Mouse (Mus musculus) embryonic facial prominence, embryonic 14.5 days (tissue): ENCODE results near the gene Prr12. TPM values are rescaled to one million over a fixed set of nuclear protein-coding genes. Genes with fewer than 3 reads are reported as not detected.
"Not testable (repeated sequence)": the region's sequence is repeated elsewhere in the genome, so short reads cannot be mapped to it uniquely, and the experiment has no call there.

Experiments used
- ATAC-seq: fragments of 200-750 bp; cut with Nextera tagmentation; 2 replicates; pipeline ENCODE4 v1.8.0; 2017; ENCODE audit warnings: low read depth, moderate number of reproducible peaks, moderate TSS enrichment
- DNase-seq: peaks from one replicate; pipeline ENCODE4 v3.0.0-alpha.2; 2015; ENCODE audit warnings: low spot score
- H3K27ac ChIP-seq: fragments of 300-500 bp; sonication (generic); replicated peaks from 2 replicates; pipeline ENCODE4 v1.5.1; 2014; ENCODE audit warnings: low read depth, mild to moderate bottlenecking, low read length, moderate library complexity
- H3K27me3 ChIP-seq: fragments of 300-500 bp; sonication (generic); replicated peaks from 2 replicates; pipeline ENCODE4 v1.6.1; 2014; ENCODE audit warnings: low read length; ENCODE audit not compliant: control insufficient read depth, insufficient read depth
- H3K36me3 ChIP-seq: fragments of 300-500 bp; sonication (generic); 2 replicates; pipeline ENCODE4 v1.6.1; 2014; ENCODE audit warnings: low read length, mixed read lengths; ENCODE audit not compliant: control insufficient read depth, insufficient read depth
- H3K4me1 ChIP-seq: fragments of 300-500 bp; sonication (generic); 2 replicates; pipeline ENCODE4 v1.6.1; 2014; ENCODE audit warnings: antibody characterized with exemption, low read length; ENCODE audit not compliant: control insufficient read depth, insufficient read depth
- H3K4me2 ChIP-seq: fragments of 300-500 bp; sonication (generic); 2 replicates; pipeline ENCODE4 v1.6.1; 2014; ENCODE audit warnings: low read depth, mild to moderate bottlenecking, low read length, moderate library complexity, mixed read lengths
- H3K4me3 ChIP-seq: fragments of 300-500 bp; sonication (generic); 2 replicates; pipeline ENCODE4 v1.5.1; 2014; ENCODE audit warnings: low read depth, mild to moderate bottlenecking, low read length
- H3K9ac ChIP-seq: fragments of 300-500 bp; sonication (generic); 2 replicates; pipeline ENCODE4 v1.6.1; 2014; ENCODE audit warnings: low read depth, mild to moderate bottlenecking, low read length, moderate library complexity, mixed read lengths
- H3K9me3 ChIP-seq: fragments of 300-500 bp; sonication (generic); 2 replicates; pipeline ENCODE4 v1.6.1; 2016; ENCODE audit warnings: low read length; ENCODE audit not compliant: control insufficient read depth
- WGBS: fragments of 180-500 bp; shearing (Covaris S2); extraction: QIAGEN DNeasy Blood & Tissue Kit; methylation state at CpG from one replicate; pipeline ENCODE4 v1.1.7; 2014; 5-methylcytosine and 5-hydroxymethylcytosine counted together
- polyA plus RNA-seq: library from polyadenylated mRNA; unstranded; fragments of >200 nt; fragmentation: Nextera tagmentation; extraction: Ambion mirVana; gene quantifications from 2 replicates; pipeline ENCODE4 v1.2.1, GENCODE M21; 2014

Prr12 gene
- polyA plus RNA-seq = 12.8 and 13.7 TPM in 2 replicates

DNA sequence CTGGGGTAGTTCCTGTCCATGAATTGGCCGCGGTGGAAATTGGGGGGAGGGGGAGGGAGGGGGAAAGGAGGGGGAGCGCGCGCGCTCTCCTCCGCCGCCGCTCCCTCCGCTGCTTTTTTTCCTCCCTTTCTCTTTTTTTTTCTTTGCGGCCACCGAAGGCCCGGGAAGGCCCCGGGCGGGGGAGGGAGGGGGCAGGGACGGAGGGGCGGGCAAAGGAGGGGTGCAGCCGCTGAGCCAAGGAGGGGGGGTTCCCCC is at the start of gene Prr12:
Prr12 (minus strand) TSS at position 20 of the 255 bp plus-strand sequence.
- Histone ChIP-seq H3K27me3 (no peaks in the 10 kb centered on the region), H3K9me3 (no peaks in the 10 kb centered on the region), H3K36me3 (peaks cover 30% of the 10 kb centered on the region), H3K4me2 (peak within 1 kb of the TSS; percentile 80), H3K4me3 (peak within 1 kb of the TSS; percentile 92), H3K4me1 (no peaks in the 10 kb centered on the region), H3K9ac (peak within 1 kb of the TSS; percentile 91), H3K27ac (peak within 1 kb of the TSS; percentile 99)
- DNase-seq = no peak
- 0% methylated on average over 7 of the region's 18 CpGs for WGBS
- ATAC-seq = no peak; the same call in 1 of the 2 replicates

- H3K9me3 ChIP-seq = no peaks in the 10 kb centered on the region
- DNase-seq (no peak), ATAC-seq (no peak)
- no peak overlapping the region for H3K9ac ChIP-seq
- no peaks in the 10 kb centered on the region for H3K27me3 ChIP-seq
- peaks cover 10% of the 10 kb centered on the region for H3K4me1 ChIP-seq
- H3K4me3 ChIP-seq = peak overlapping the region; percentile 40
- peaks cover 5% of the 10 kb centered on the region; the same call in 1 of the 2 replicates for H3K36me3 ChIP-seq
- WGBS = 87% methylated on average over 11 of the region's 11 CpGs
- peak overlapping the region; percentile 69 for H3K4me2 ChIP-seq
- peak overlapping the region; percentile 96; the same call in 1 of the 2 replicates for H3K27ac ChIP-seq
Measured at GRCm38 (mm10) chr7:45102441-45102840, 49.8 kb upstream of the Prr12 start.

GRCm38 (mm10) chr7:45100046-45100445 is 47.4 kb upstream of the Prr12 start:
- peaks cover 16% of the 10 kb centered on the region for H3K36me3 ChIP-seq
- no peak overlapping the region for H3K4me2 ChIP-seq
- no peaks in the 10 kb centered on the region for H3K27me3 ChIP-seq
- no peaks in the 10 kb centered on the region for H3K9me3 ChIP-seq
- no peak overlapping the region for H3K27ac ChIP-seq
- WGBS = 84% methylated on average over 6 of the region's 6 CpGs
- no peak overlapping the region for H3K4me3 ChIP-seq
- DNase-seq (no peak), ATAC-seq (no peak)
- H3K9ac ChIP-seq = no peak overlapping the region
- H3K4me1 ChIP-seq = peaks cover 10% of the 10 kb centered on the region

DNA sequence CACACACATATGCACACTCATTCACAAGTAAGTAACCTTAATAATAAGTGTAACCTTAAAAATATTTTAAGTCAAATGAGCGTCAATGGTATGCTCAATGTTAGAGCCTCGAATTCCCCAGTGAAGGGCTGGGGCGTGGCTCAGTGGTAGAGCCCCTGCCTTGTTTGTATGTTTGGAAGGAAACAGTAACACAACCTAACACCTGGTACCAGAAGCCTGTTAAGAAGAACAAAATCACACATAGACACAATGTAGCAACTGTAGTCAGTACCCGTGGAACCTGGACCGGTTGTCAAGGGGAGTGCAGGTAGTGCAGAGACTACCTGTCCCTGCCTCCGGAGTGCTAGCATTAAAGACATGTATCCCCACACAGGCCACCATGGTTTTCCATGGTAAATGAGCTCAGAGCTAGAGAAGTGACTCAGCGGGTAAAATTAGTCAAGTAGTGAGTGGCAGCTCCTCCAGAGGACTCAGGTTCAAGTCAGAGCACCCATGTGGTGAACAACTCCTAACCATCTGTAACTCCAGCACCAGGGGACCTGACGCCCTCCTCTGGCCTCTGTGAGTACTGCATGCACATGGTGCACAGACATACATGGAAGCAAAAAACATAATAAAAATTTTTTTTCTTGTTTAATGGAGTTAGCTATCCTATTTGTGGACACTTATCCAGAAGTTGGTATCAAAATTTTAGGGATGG is 46.0 kb upstream of the Prr12 start:
- H3K9me3 ChIP-seq = no peaks in the 10 kb centered on the region
- 91% methylated on average over 8 of the region's 8 CpGs for WGBS
- peaks cover 10% of the 10 kb centered on the region for H3K4me1 ChIP-seq
- H3K9ac ChIP-seq = no peak overlapping the region
- H3K4me2 ChIP-seq = no peak overlapping the region
- H3K36me3 ChIP-seq = peaks cover 16% of the 10 kb centered on the region
- ATAC-seq (no peak), DNase-seq (no peak)
- H3K27me3 ChIP-seq = no peaks in the 10 kb centered on the region
- H3K4me3 ChIP-seq = no peak overlapping the region
- H3K27ac ChIP-seq = no peak overlapping the region

GRCm38 (mm10) chr7:45097479-45097878 is 44.8 kb upstream of the Prr12 start:
- Histone ChIP-seq H3K4me3 (no peak overlapping the region), H3K27ac (no peak overlapping the region), H3K36me3 (peaks cover 16% of the 10 kb centered on the region), H3K4me1 (peaks cover 9% of the 10 kb centered on the region), H3K9ac (no peak overlapping the region), H3K4me2 (no peak overlapping the region), H3K9me3 (no peaks in the 10 kb centered on the region), H3K27me3 (no peaks in the 10 kb centered on the region)
- ATAC-seq = no peak
- DNase-seq = no peak
- 47% methylated on average over 6 of the region's 6 CpGs for WGBS

DNA sequence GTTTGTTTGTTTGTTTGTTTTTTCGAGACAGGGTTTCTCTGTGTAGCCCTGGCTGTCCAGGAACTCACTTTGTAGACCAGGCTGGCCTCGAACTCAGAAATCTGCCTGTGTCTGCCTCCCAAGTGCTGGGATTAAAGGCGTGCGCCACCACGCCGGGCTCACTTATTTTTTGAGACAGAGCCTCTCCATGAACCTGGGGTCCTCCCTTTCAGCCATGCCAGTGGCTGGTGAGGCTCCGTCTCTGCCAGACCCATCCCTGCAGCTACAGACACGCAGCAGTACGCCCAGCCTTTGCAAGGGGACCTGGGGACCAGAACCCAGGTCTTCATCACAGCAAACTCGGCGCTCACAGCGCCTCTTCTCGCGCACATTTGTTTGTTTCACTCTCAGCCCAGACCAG is 43.3 kb upstream of the Prr12 start:
- 93% methylated on average over 14 of the region's 14 CpGs for WGBS
- DNase-seq, H3K4me3 ChIP-seq, H3K27me3 ChIP-seq, ATAC-seq, H3K4me1 ChIP-seq, H3K9me3 ChIP-seq, H3K9ac ChIP-seq, H3K27ac ChIP-seq, H3K4me2 ChIP-seq: not testable (repeated sequence)
- H3K36me3 ChIP-seq = peaks cover 16% of the 10 kb centered on the region

GRCm38 (mm10) chr7:45095367-45095766 is 42.7 kb upstream of the Prr12 start:
- 77% methylated on average over 6 of the region's 6 CpGs for WGBS
- Histone ChIP-seq H3K9me3 (no peaks in the 10 kb centered on the region), H3K4me3 (no peak overlapping the region), H3K4me2 (no peak overlapping the region), H3K4me1 (peaks cover 8% of the 10 kb centered on the region), H3K9ac (no peak overlapping the region), H3K27me3 (no peaks in the 10 kb centered on the region), H3K36me3 (peaks cover 16% of the 10 kb centered on the region), H3K27ac (no peak overlapping the region)
- ATAC-seq (no peak), DNase-seq (no peak)

DNA sequence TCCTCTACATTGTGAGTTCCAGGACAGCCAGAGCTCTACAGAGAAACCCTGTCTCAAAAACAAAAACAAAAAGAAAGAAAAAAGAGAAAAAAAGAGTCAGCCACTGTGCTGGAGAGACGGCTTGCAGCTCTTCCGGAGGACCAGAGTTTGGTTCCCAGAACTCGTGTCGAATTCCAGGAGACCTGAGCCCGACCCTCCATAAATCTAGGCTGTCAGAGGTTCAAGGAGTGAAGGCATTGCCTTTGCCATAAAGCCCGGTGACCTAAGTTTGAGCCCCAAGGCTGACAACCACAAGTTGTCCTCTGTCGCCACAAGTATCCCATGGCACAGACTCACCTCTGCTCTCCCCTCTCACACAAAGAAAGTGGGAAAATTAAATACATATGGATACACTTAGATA is 41.4 kb upstream of the Prr12 start:
- Histone ChIP-seq H3K4me2 (no peak overlapping the region), H3K4me3 (no peak overlapping the region), H3K27ac (peak overlapping the region; percentile 97), H3K9ac (no peak overlapping the region), H3K4me1 (peaks cover 12% of the 10 kb centered on the region), H3K36me3 (peaks cover 14% of the 10 kb centered on the region), H3K9me3 (no peaks in the 10 kb centered on the region), H3K27me3 (no peaks in the 10 kb centered on the region)
- DNase-seq = no peak
- WGBS = 31% methylated on average over 7 of the region's 7 CpGs
- no peak for ATAC-seq

- 40% methylated on average over 18 of the region's 18 CpGs for WGBS
- no peaks in the 10 kb centered on the region for H3K27me3 ChIP-seq
- H3K36me3 ChIP-seq = peaks cover 19% of the 10 kb centered on the region
- peaks cover 12% of the 10 kb centered on the region for H3K4me1 ChIP-seq
- no peak for DNase-seq
- H3K4me2 ChIP-seq = peak overlapping the region; percentile 70; the same call in 1 of the 2 replicates
- H3K9ac ChIP-seq = no peak overlapping the region
- H3K27ac ChIP-seq = peak overlapping the region; percentile 97
- H3K4me3 ChIP-seq = no peak overlapping the region
- no peak for ATAC-seq
- no peaks in the 10 kb centered on the region for H3K9me3 ChIP-seq
Measured at GRCm38 (mm10) chr7:45093516-45093905, 40.8 kb upstream of the Prr12 start.
